Mouse (Mus musculus): Measurements from ENCODE around the gene Galr3. TPM values are rescaled to one million over a fixed set of nuclear protein-coding genes. Genes with fewer than 3 reads are reported as not detected.

Galr3 gene
- polyA plus RNA-seq, 1 experiment = not detected

DNA sequence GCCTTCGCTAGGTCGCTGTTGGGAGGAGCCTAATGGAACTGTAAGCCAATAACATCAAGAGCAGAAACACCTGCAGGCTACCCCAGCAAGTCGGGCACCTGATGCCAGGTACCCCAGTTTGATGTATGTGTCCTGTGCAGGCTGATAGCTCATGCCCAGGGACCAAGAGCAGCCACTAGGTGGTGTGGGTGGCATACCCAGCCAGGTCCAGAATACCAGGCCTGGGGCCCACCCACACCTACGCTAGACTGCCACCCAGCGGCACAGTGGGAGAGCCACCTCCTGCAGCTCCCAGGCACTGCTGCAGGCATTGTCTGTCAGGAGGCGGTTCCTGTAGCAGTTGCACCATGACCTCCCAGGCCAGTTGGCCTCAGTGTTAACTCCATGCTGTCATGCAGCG is 2.8 kb upstream of the Galr3 start:
- H3K4me1 ChIP-seq (ENCODE audit: control insufficient read depth, insufficient read depth, low read length) = no peaks in the 10 kb centered on the region; the same call in 1 of the 2 replicates
- 4% methylated on average over 7 of the region's 7 CpGs for WGBS
- H3K27ac ChIP-seq (ENCODE audit: control insufficient read depth, insufficient read depth, low read depth, low read length, poor library complexity) = no peak overlapping the region
- no peak overlapping the region for H3K4me3 ChIP-seq (replicated peaks; ENCODE audit: control insufficient read depth, low read depth, low read length)
- TF ChIP-seq POLR2A (IDR thresholded peaks at IDR 0.05; ENCODE audit: borderline replicate concordance, control insufficient read depth, low read depth, low read length) = no peak
- TF ChIP-seq CTCF (IDR thresholded peaks at IDR 0.05; ENCODE audit: control insufficient read depth, insufficient read depth, low read length) = peak; percentile 99

- Histone ChIP-seq H3K27ac (ENCODE audit: control insufficient read depth, insufficient read depth, low read depth, low read length, poor library complexity) (no peak overlapping the region), H3K4me1 (ENCODE audit: control insufficient read depth, insufficient read depth, low read length) (no peaks in the 10 kb centered on the region; the same call in 1 of the 2 replicates), H3K4me3 (replicated peaks; ENCODE audit: control insufficient read depth, low read depth, low read length) (peak overlapping the region; percentile 7)
- TF ChIP-seq CTCF (IDR thresholded peaks at IDR 0.05; ENCODE audit: control insufficient read depth, insufficient read depth, low read length) (no peak), POLR2A (IDR thresholded peaks at IDR 0.05; ENCODE audit: borderline replicate concordance, control insufficient read depth, low read depth, low read length) (no peak)
- 6% methylated on average over 24 of the region's 24 CpGs for WGBS
These were observed 926 bp upstream of the Galr3 start for GRCm38 (mm10) chr15:79040501-79041416.

DNA sequence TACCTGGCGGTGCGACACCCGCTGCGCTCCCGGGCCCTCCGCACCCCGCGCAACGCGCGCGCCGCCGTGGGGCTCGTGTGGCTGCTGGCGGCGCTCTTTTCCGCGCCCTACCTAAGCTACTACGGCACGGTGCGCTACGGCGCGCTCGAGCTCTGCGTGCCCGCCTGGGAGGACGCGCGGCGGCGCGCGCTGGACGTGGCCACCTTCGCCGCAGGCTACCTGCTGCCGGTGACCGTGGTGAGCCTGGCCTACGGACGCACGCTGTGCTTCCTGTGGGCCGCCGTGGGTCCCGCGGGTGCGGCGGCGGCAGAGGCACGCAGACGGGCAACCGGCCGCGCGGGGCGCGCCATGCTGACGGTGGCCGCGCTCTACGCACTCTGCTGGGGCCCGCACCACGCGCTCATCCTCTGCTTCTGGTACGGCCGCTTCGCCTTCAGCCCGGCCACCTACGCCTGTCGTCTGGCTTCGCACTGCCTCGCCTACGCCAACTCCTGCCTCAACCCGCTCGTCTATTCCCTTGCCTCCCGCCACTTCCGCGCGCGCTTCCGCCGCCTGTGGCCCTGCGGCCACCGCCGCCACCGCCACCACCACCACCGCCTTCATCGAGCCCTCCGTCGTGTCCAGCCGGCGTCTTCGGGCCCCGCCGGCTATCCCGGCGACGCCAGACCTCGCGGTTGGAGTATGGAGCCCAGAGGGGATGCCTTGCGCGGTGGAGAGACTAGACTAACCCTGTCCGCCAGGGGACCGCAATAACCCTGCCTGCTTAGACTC is 1.2 kb downstream of the Galr3 start:
- H3K4me1 ChIP-seq (ENCODE audit: control insufficient read depth, insufficient read depth, low read length) = no peaks in the 10 kb centered on the region; the same call in 1 of the 2 replicates
- no peak overlapping the region for H3K27ac ChIP-seq (ENCODE audit: control insufficient read depth, insufficient read depth, low read depth, low read length, poor library complexity)
- no peak overlapping the region for H3K4me3 ChIP-seq (replicated peaks; ENCODE audit: control insufficient read depth, low read depth, low read length)
- WGBS = 3% methylated on average over 105 of the region's 105 CpGs
- TF ChIP-seq POLR2A (IDR thresholded peaks at IDR 0.05; ENCODE audit: borderline replicate concordance, control insufficient read depth, low read depth, low read length) (no peak), CTCF (IDR thresholded peaks at IDR 0.05; ENCODE audit: control insufficient read depth, insufficient read depth, low read length) (no peak)

GRCm38 (mm10) chr15:79044837-79045236 is 3.2 kb downstream of the Galr3 start:
- no peaks in the 10 kb centered on the region for H3K4me1 ChIP-seq (ENCODE audit: control insufficient read depth, insufficient read depth, low read length)
- TF ChIP-seq POLR2A (IDR thresholded peaks at IDR 0.05; ENCODE audit: borderline replicate concordance, control insufficient read depth, low read depth, low read length) (no peak), CTCF (IDR thresholded peaks at IDR 0.05; ENCODE audit: control insufficient read depth, insufficient read depth, low read length) (no peak)
- H3K4me3 ChIP-seq (replicated peaks; ENCODE audit: control insufficient read depth, low read depth, low read length) = no peak overlapping the region
- H3K27ac ChIP-seq (ENCODE audit: control insufficient read depth, insufficient read depth, low read depth, low read length, poor library complexity) = no peak overlapping the region
- WGBS = 50% methylated on average over 4 of the region's 4 CpGs

- Histone ChIP-seq H3K27ac (ENCODE audit: control insufficient read depth, insufficient read depth, low read depth, low read length, poor library complexity) (no peak overlapping the region), H3K4me1 (ENCODE audit: control insufficient read depth, insufficient read depth, low read length) (no peaks in the 10 kb centered on the region), H3K4me3 (replicated peaks; ENCODE audit: control insufficient read depth, low read depth, low read length) (no peak overlapping the region)
- no peak for TF ChIP-seq CTCF (IDR thresholded peaks at IDR 0.05; ENCODE audit: control insufficient read depth, insufficient read depth, low read length)
- no peak for TF ChIP-seq POLR2A (IDR thresholded peaks at IDR 0.05; ENCODE audit: borderline replicate concordance, control insufficient read depth, low read depth, low read length)
- 73% methylated on average over 4 of the region's 4 CpGs for WGBS
These were observed 6.5 kb downstream of the Galr3 start for GRCm38 (mm10) chr15:79048186-79048585.

DNA sequence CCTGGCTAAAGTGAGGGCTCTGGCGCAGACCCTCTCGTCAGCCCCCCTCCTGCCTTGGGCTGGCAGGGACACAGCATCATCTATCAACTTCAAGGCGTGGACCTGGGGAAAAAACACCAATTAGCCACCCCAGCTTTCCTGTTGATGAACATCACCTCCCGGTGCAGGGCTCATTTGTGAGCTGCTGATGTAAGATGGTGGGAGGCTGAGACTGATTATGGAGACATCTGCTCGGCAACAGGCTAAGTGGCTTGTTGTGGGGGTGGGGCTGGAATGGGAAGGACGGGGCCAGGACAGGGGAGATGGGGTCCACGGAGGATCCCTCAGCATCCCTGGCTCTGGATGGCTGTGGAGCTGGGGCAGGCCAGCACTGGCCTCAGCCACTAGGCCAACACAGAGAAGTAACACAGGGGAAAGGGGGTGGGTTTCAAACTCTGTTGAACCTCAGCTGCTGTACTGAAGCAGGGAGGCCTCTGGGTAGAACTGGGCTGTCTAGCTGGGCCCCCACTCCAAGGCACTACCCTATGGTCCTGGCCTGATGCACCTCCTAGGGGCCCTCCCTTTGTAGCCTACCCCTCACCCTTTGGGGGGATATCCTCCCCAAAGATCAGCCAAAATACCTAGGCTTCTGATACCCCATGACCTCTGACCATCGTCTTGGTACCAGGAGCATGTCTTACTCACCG is 8.6 kb downstream of the Galr3 start:
- H3K27ac ChIP-seq (ENCODE audit: control insufficient read depth, insufficient read depth, low read depth, low read length, poor library complexity) = no peak overlapping the region
- H3K4me1 ChIP-seq (ENCODE audit: control insufficient read depth, insufficient read depth, low read length) = no peaks in the 10 kb centered on the region
- TF ChIP-seq POLR2A (IDR thresholded peaks at IDR 0.05; ENCODE audit: borderline replicate concordance, control insufficient read depth, low read depth, low read length) (no peak), CTCF (IDR thresholded peaks at IDR 0.05; ENCODE audit: control insufficient read depth, insufficient read depth, low read length) (no peak)
- 83% methylated on average over 9 of the region's 9 CpGs for WGBS
- H3K4me3 ChIP-seq (replicated peaks; ENCODE audit: control insufficient read depth, low read depth, low read length) = no peak overlapping the region

- TF ChIP-seq POLR2A (IDR thresholded peaks at IDR 0.05; ENCODE audit: borderline replicate concordance, control insufficient read depth, low read depth, low read length) = no peak
- no peak for TF ChIP-seq CTCF (IDR thresholded peaks at IDR 0.05; ENCODE audit: control insufficient read depth, insufficient read depth, low read length)
- no peaks in the 10 kb centered on the region for H3K4me1 ChIP-seq (ENCODE audit: control insufficient read depth, insufficient read depth, low read length)
- H3K4me3 ChIP-seq (replicated peaks; ENCODE audit: control insufficient read depth, low read depth, low read length) = no peak overlapping the region
- WGBS = 63% methylated on average over 2 of the region's 2 CpGs
- no peak overlapping the region for H3K27ac ChIP-seq (ENCODE audit: control insufficient read depth, insufficient read depth, low read depth, low read length, poor library complexity)
These were observed 9.3 kb downstream of the Galr3 start for GRCm38 (mm10) chr15:79050964-79051363.

Measured in bone marrow, adult 2 months (tissue).